Mouse (Mus musculus) midbrain, embryonic 10.5 days (tissue): Measurements from ENCODE around the gene Tmem182. TPM values are rescaled to one million over a fixed set of nuclear protein-coding genes. Genes with fewer than 3 reads are reported as not detected.

Experiments
- DNase-seq: peaks from one replicate; pipeline ENCODE4 v3.0.0-alpha.2; 2017; ENCODE audit warnings: low spot score
- H3K27ac ChIP-seq: fragments of 300-500 bp; sonication (generic); replicated peaks from 2 replicates; pipeline ENCODE4 v1.5.1; 2016; ENCODE audit warnings: mild to moderate bottlenecking
- H3K27me3 ChIP-seq: fragments of 300-500 bp; sonication (generic); 2 replicates; pipeline ENCODE4 v1.6.1; 2016; ENCODE audit warnings: low read depth, mild to moderate bottlenecking; ENCODE audit not compliant: poor library complexity, severe bottlenecking
- H3K36me3 ChIP-seq: fragments of 300-500 bp; sonication (generic); 2 replicates; pipeline ENCODE4 v1.6.1; 2016; ENCODE audit warnings: mild to moderate bottlenecking, moderate library complexity
- H3K4me1 ChIP-seq: fragments of 300-500 bp; sonication (generic); 2 replicates; pipeline ENCODE4 v1.6.1; 2016
- H3K4me3 ChIP-seq: fragments of 300-500 bp; sonication (generic); 2 replicates; pipeline ENCODE4 v1.5.1; 2016; ENCODE audit warnings: mild to moderate bottlenecking, moderate library complexity
- H3K9me3 ChIP-seq: fragments of 300-500 bp; sonication (generic); replicated peaks from 2 replicates; pipeline ENCODE4 v1.6.1; 2016; ENCODE audit warnings: mild to moderate bottlenecking
- WGBS: fragments of 180-500 bp; shearing (Covaris S2); methylation state at CpG from one replicate; pipeline ENCODE4 v1.1.7; 2016; 5-methylcytosine and 5-hydroxymethylcytosine counted together
- polyA plus RNA-seq: library from polyadenylated mRNA; unstranded; fragments of >200 nt; fragmentation: Nextera tagmentation; extraction: Ambion mirVana; gene quantifications from 2 replicates; pipeline ENCODE4 v1.2.1, GENCODE M21; 2016

Gene Tmem182
- polyA plus RNA-seq, 1 experiment from 2014 or later: not detected

GRCm38 (mm10) chr1:40776763-40777162 lies 28.6 kb upstream of the Tmem182 start:
- WGBS: 94% methylated on average over 3 of the region's 3 CpGs
- H3K27me3 ChIP-seq: no peaks in the 10 kb centered on the region
- H3K4me1 ChIP-seq: no peaks in the 10 kb centered on the region
- no peak overlapping the region for H3K4me3 ChIP-seq
- H3K9me3 ChIP-seq: peaks cover 11% of the 10 kb centered on the region
- H3K36me3 ChIP-seq: peaks cover 24% of the 10 kb centered on the region
- DNase-seq: no peak
- H3K27ac ChIP-seq: no peak overlapping the region

GRCm38 (mm10) chr1:40783450-40783849 lies 22.0 kb upstream of the Tmem182 start:
- Histone ChIP-seq H3K4me3 (no peak overlapping the region), H3K4me1 (no peaks in the 10 kb centered on the region), H3K36me3 (peaks cover 16% of the 10 kb centered on the region), H3K27me3 (no peaks in the 10 kb centered on the region), H3K9me3 (peaks cover 10% of the 10 kb centered on the region), H3K27ac (no peak overlapping the region)
- DNase-seq: no peak
- WGBS: 94% methylated on average over 7 of the region's 7 CpGs

GRCm38 (mm10) chr1:40784306-40784705 lies 21.1 kb upstream of the Tmem182 start:
- Histone ChIP-seq H3K36me3 (peaks cover 8% of the 10 kb centered on the region), H3K4me1 (no peaks in the 10 kb centered on the region), H3K27me3 (no peaks in the 10 kb centered on the region), H3K4me3 (no peak overlapping the region), H3K9me3 (peaks cover 2% of the 10 kb centered on the region; the same call in 1 of the 2 replicates), H3K27ac (no peak overlapping the region)
- DNase-seq: no peak
- WGBS: 92% methylated on average over 9 of the region's 9 CpGs

GRCm38 (mm10) chr1:40785876-40786445 lies 19.4 kb upstream of the Tmem182 start:
- no peak overlapping the region for H3K27ac ChIP-seq
- no peaks in the 10 kb centered on the region for H3K9me3 ChIP-seq
- peaks cover 13% of the 10 kb centered on the region for H3K4me1 ChIP-seq
- WGBS: 90% methylated on average over 11 of the region's 11 CpGs
- no peak overlapping the region for H3K4me3 ChIP-seq
- no peak for DNase-seq
- no peaks in the 10 kb centered on the region for H3K36me3 ChIP-seq
- no peaks in the 10 kb centered on the region for H3K27me3 ChIP-seq

- H3K4me3 ChIP-seq: no peak overlapping the region
- WGBS: 90% methylated on average over 6 of the region's 6 CpGs
- no peak for DNase-seq
- H3K27me3 ChIP-seq: no peaks in the 10 kb centered on the region
- H3K9me3 ChIP-seq: no peaks in the 10 kb centered on the region
- H3K27ac ChIP-seq: no peak overlapping the region
- H3K4me1 ChIP-seq: peaks cover 16% of the 10 kb centered on the region
- H3K36me3 ChIP-seq: no peaks in the 10 kb centered on the region
Measured at GRCm38 (mm10) chr1:40788956-40789355, 16.4 kb upstream of the Tmem182 start.

GRCm38 (mm10) chr1:40789666-40790233 lies 15.7 kb upstream of the Tmem182 start:
- H3K27me3 ChIP-seq: no peaks in the 10 kb centered on the region
- peak overlapping the region; percentile 73 for H3K4me3 ChIP-seq
- H3K27ac ChIP-seq: no peak overlapping the region; the same call in 1 of the 2 replicates
- no peaks in the 10 kb centered on the region for H3K9me3 ChIP-seq
- 45% methylated on average over 5 of the region's 5 CpGs for WGBS
- no peak for DNase-seq
- H3K36me3 ChIP-seq: no peaks in the 10 kb centered on the region
- H3K4me1 ChIP-seq: peaks cover 16% of the 10 kb centered on the region

GRCm38 (mm10) chr1:40790324-40791141 lies 14.9 kb upstream of the Tmem182 start, which contains the start of gene Mfsd9:
Gene Mfsd9 (minus strand): TSS chr1:40790687.
- DNase-seq: peak; percentile 93
- WGBS: 6% methylated on average over 38 of the region's 38 CpGs

GRCm38 (mm10) chr1:40795508-40795907 lies 9.9 kb upstream of the Tmem182 start:
- Histone ChIP-seq H3K4me3 (no peak overlapping the region), H3K9me3 (no peaks in the 10 kb centered on the region), H3K27me3 (no peaks in the 10 kb centered on the region), H3K27ac (no peak overlapping the region), H3K36me3 (no peaks in the 10 kb centered on the region), H3K4me1 (peaks cover 7% of the 10 kb centered on the region)
- WGBS: 92% methylated on average over 1 of the region's 1 CpGs
- DNase-seq: no peak

More at GRCm38 (mm10) chr1:40790324-40791141, 14.9 kb upstream of the Tmem182 start, which contains the start of gene Mfsd9:
- H3K4me3 ChIP-seq: peak within 1 kb of the TSS; percentile 73
- no peaks in the 10 kb centered on the region for H3K36me3 ChIP-seq
- H3K27me3 ChIP-seq: no peaks in the 10 kb centered on the region
- peaks cover 16% of the 10 kb centered on the region for H3K4me1 ChIP-seq
- no peaks in the 10 kb centered on the region for H3K9me3 ChIP-seq
- peak within 1 kb of the TSS; percentile 75 for H3K27ac ChIP-seq

GRCm38 (mm10) chr1:40797348-40797747 lies 8.1 kb upstream of the Tmem182 start:
- H3K4me3 ChIP-seq: no peak overlapping the region
- H3K36me3 ChIP-seq: no peaks in the 10 kb centered on the region
- H3K9me3 ChIP-seq: no peaks in the 10 kb centered on the region
- H3K4me1 ChIP-seq: no peaks in the 10 kb centered on the region
- peak; percentile 64 for DNase-seq
- H3K27me3 ChIP-seq: no peaks in the 10 kb centered on the region
- no peak overlapping the region for H3K27ac ChIP-seq
- WGBS: 16% methylated on average over 5 of the region's 5 CpGs

- WGBS: 88% methylated on average over 8 of the region's 8 CpGs
- H3K9me3 ChIP-seq: no peaks in the 10 kb centered on the region
- no peaks in the 10 kb centered on the region for H3K36me3 ChIP-seq
- no peaks in the 10 kb centered on the region for H3K4me1 ChIP-seq
- H3K27ac ChIP-seq: no peak overlapping the region
- no peak overlapping the region for H3K4me3 ChIP-seq
- DNase-seq: no peak
- H3K27me3 ChIP-seq: no peaks in the 10 kb centered on the region
Measured at GRCm38 (mm10) chr1:40799121-40799520, 6.3 kb upstream of the Tmem182 start.

- Histone ChIP-seq H3K4me3 (no peak overlapping the region), H3K27me3 (no peaks in the 10 kb centered on the region), H3K9me3 (no peaks in the 10 kb centered on the region), H3K27ac (no peak overlapping the region), H3K36me3 (no peaks in the 10 kb centered on the region), H3K4me1 (no peaks in the 10 kb centered on the region)
- DNase-seq: no peak
- WGBS: 85% methylated on average over 5 of the region's 5 CpGs
Measured at GRCm38 (mm10) chr1:40800908-40801307, 4.5 kb upstream of the Tmem182 start.

GRCm38 (mm10) chr1:40802759-40803158 lies 2.6 kb upstream of the Tmem182 start:
- DNase-seq: peak; percentile 26
- Histone ChIP-seq H3K4me3 (no peak overlapping the region), H3K4me1 (no peaks in the 10 kb centered on the region), H3K36me3 (no peaks in the 10 kb centered on the region), H3K27me3 (no peaks in the 10 kb centered on the region), H3K27ac (no peak overlapping the region), H3K9me3 (no peaks in the 10 kb centered on the region)
- 26% methylated on average over 3 of the region's 3 CpGs for WGBS

GRCm38 (mm10) chr1:40804118-40804517 lies 1.3 kb upstream of the Tmem182 start:
- 92% methylated on average over 12 of the region's 12 CpGs for WGBS
- H3K4me3 ChIP-seq: no peak overlapping the region
- no peaks in the 10 kb centered on the region for H3K9me3 ChIP-seq
- H3K27ac ChIP-seq: no peak overlapping the region
- H3K4me1 ChIP-seq: no peaks in the 10 kb centered on the region
- no peaks in the 10 kb centered on the region for H3K36me3 ChIP-seq
- no peaks in the 10 kb centered on the region for H3K27me3 ChIP-seq
- no peak for DNase-seq
